Mouse (Mus musculus): ENCODE results near the gene Slc35f4. TPM values are rescaled to one million over a fixed set of nuclear protein-coding genes. Genes with fewer than 3 reads are reported as not detected.
"Not testable (repeated sequence)": the region's sequence is repeated elsewhere in the genome, so short reads cannot be mapped to it uniquely, and the experiment has no call there.

Gene Slc35f4
- total RNA-seq, 2 experiments from 2014 or later: 17.6 to 18.4 TPM

- DNase-seq (ENCODE audit: low spot score in 2 of 2): peak; percentile 21 to 42
Observed at GRCm38 (mm10) chr14:49283784-49284655, 241.8 kb downstream of the Slc35f4 start.

DNA sequence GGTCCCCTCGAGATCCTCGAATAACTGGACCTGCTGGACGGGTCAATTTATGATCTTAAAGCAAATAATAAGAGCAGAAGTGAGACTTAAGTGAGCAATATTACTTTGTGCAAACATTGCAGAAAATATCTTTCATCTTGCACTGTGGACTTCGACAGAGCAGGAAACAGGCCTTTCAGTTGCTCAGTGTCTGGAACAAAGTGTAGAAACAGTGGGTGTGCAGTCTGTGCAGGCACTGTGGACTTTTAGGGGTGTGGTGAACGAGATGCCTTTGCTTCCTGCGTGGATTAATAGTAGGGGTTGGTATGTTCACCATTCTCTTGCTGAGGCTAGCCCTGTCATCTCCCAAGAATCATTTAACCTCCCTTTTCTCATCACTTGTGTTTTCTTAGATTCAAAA lies 247.0 kb downstream of the Slc35f4 start:
- no peak for DNase-seq (ENCODE audit: low spot score in 2 of 2)

DNA sequence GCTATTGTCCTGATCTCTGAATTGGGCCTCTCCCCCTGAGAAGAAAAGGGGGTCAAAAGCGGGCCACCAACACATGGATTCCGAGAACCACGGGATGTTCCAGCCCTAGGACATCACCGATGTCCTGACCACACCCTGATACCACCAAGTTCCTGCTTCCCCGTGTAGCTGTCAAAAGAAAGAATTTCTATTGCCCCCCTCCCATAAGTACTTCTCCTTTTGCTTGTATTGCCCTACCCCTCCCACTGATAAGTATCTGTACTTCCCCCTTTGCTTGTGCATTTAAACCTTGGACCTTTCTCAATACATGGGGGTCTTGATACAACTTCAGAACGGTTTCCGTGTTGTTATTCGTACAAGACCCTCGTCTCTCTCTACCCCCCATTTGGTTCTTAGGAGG lies 247.4 kb downstream of the Slc35f4 start:
- DNase-seq (ENCODE audit: low spot score in 2 of 2): not testable (repeated sequence)

DNA sequence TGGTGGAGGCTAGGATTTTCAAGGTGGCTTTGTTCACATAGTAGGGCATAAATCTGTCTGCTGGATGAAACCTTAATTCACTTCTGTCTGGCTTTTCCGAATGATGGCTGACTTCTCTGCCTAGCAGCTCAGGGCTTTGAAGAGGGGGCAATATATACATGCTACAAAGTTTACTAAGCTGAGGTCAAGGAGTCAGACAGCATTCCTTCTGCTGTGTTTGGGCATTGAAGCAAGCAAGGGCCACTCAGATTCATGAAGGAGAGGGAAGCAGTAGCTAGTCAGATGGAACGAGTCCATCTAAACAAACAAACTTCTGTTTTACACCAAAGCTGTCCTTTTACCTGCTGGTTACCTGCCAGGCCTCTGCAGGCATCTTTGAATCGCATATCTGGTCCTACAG lies 248.2 kb downstream of the Slc35f4 start:
- no peak for DNase-seq (ENCODE audit: low spot score in 2 of 2)

DNA sequence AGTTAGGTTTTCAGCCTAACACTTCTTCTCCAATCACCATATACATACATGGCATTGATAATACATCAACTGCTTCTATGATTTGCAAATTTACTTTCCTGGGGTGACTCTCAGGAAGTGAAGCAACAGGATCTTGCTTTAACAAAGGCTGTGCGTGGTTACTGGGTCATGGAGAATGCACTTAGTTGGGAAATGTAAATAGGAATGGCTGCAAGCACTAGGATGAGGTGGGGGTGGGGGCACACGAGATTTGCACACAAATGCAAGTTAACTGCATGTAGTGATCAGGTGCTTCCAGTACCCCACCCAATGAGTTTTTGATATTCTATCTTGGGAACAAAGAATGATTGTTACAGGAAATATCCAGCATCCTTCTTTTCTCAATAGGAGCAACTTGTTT lies 250.5 kb downstream of the Slc35f4 start:
- no peak for DNase-seq (ENCODE audit: low spot score in 2 of 2)

DNA sequence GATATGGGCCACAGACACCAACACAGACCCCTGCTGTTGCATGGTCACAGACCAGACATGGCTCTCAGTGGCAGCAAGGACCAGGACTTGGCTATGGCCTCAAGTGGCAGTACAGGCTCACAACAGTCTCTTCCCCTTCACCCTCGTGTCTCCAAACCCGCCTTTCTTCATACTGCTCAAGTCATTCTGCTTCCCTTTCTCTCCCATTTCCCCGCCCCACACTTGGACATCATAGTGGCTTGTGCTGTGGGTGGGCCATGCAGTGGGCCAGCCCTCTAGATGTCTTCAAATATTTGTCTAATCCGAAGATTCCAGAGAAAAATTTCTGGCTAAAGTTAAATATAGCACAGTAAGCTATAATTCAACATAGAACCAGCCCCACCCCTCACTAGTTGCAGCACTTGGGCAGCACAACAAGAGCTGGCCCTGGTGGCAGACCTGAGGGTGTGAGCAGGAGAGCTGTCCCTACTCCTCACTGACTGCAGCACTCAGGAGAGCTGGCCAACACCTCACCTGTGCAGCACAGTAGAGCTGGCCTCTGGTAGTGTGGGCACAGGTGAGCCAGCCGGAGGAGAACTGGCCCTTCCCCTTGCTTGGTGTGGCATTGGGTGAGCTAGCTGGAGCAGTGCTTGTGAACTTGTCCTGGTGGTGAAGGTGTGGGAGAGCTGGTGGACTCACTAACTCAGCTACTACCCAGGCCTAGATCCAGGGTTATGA lies 260.4 kb downstream of the Slc35f4 start:
- no peak for DNase-seq (ENCODE audit: low spot score in 2 of 2)

Small RNAs within 50 kb of the gene (microRNA-seq; reads per million reads assigned to microRNA genes)
- gene Gm22949: 0 reads per million in 2 experiments

Data from left cerebral cortex, adult 18-20 months (tissue).